Mouse (Mus musculus) layer of hippocampus, postnatal 14 days (tissue): Measurements from ENCODE around the gene Trank1. TPM values are rescaled to one million over a fixed set of nuclear protein-coding genes. Genes with fewer than 3 reads are reported as not detected.

ENCODE experiments used
- DNase-seq, 2 experiments: peaks; one replicate each; pipeline ENCODE4 v3.0.0; 2021 to 2022; ENCODE audit warnings: low spot score in 2 of 2, mixed read lengths in 1 of 2
- long read RNA-seq, 2 experiments: library from polyadenylated mRNA; stranded (forward); transcript quantifications; one replicate each; pipeline ENCODE4 v2.0.0; 2021
- total RNA-seq, 2 experiments: library from RNA; stranded (reverse); gene quantifications; 2 replicates each; pipeline ENCODE4 v1.2.3; 2021

Trank1 gene
- 100 to 1,000 TPM; 112 to 139 TPM for total RNA-seq
- long read RNA-seq, experiment 1, full-length matches to known transcripts: 1 of 10 reads
- long read RNA-seq, experiment 1, partial matches to known transcripts: 9 of 10 reads
- long read RNA-seq, experiment 1, other reads (novel, unspliced or antisense): 0 of 10 reads
- long read RNA-seq, experiment 2, full-length matches to known transcripts: 1 of 19 reads
- long read RNA-seq, experiment 2, partial matches to known transcripts: 18 of 19 reads
- long read RNA-seq, experiment 2, other reads (novel, unspliced or antisense): 0 of 19 reads

GRCm38 (mm10) chr9:111311031-111311842 is at the start of gene Trank1:
Gene Trank1, plus strand, starts transcription at chr9:111311739.
- DNase-seq: peak in 1 of 2 experiments; percentile 44

GRCm38 (mm10) chr9:111267998-111268397 is 43.5 kb upstream of the Trank1 start:
- no peak for DNase-seq

DNA sequence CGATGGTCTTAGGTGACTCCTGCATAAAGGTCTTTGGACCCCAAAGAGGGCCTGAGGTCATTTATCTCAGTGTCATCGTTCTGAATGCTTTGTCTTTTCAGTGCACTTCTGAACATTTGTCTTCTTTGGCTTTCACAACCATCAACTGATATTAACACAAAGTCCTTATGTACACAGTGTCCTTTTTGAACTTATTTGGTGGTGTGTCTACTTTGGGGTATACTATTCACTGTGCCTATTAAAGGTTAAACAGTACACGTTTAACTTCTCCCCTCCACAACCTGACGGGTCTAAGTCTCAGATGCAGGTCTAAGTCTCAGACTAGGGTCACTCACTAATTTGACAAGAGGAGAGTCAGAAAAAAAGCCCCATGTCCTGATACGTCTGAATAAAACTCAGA is 40.9 kb upstream of the Trank1 start:
- no peak for DNase-seq

GRCm38 (mm10) chr9:111271056-111271433 is 40.5 kb upstream of the Trank1 start:
- no peak for DNase-seq

- DNase-seq: peak; percentile 98 to 99
These were observed 39.9 kb upstream of the Trank1 start, which contains the start of the genes Mlh1 and Epm2aip1 for GRCm38 (mm10) chr9:111271434-111272160. Gene Mlh1, minus strand, starts transcription at chr9:111271791. Gene Epm2aip1, plus strand, starts transcription at chr9:111271929.

DNA sequence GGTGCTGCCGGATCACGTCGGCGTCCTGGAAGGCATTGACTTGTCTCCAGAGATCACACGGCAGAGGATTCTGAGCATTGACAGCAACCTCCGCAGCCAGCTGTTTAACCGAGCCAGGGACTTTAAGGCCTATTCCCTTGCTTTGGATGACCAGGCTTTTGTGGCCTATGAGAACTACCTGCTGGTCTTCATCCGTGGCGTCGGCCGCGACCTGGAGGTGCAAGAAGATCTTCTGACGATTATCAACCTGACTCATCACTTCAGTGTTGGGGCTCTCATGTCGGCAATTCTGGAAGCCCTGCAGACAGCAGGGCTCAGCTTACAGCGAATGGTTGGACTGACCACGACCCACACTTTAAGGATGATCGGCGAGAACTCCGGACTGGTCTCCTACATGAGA is 39.2 kb upstream of the Trank1 start:
- DNase-seq: no peak

GRCm38 (mm10) chr9:111272996-111273785 is 38.3 kb upstream of the Trank1 start:
- no peak for DNase-seq

DNA sequence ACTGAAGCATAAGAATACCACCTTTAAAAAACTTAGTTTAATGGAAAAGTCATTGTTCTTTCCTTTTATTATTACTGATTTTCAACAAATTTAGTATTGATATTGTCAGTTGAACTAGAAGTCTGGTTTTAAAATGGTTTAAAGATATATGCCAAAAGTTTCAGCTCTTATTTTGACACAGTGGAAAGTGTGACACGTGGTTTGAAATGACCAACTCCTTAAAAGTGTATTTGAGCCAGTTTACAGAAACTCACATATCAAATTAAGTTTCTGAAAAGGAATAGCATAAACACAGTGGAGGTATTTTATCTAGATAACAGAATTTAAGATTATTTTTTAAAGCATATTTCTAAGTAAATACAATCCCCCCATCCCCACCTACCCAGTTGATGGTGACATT is 37.6 kb upstream of the Trank1 start:
- no peak for DNase-seq

- DNase-seq: no peak
These were observed 36.4 kb upstream of the Trank1 start for GRCm38 (mm10) chr9:111275156-111275555.

DNA sequence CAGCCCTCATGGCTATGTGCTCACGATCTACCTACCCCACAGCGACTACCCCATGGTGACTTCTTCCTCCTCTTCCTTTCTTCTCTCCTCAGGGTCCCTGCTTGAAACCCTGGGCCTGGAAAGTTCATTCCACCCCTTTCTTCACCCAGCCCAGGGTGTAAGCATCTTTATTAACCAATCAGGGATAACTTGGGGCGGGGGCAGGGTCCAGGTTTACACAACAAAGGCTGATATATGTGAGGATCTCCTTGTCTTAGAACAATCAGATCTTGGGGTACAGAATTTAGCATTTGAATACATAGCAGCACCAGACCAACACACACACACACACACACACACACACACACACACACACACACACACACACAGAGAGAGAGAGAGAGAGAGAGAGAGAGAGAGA is 26.5 kb upstream of the Trank1 start:
- DNase-seq: no peak

GRCm38 (mm10) chr9:111285676-111286075 is 25.9 kb upstream of the Trank1 start:
- DNase-seq: no peak

GRCm38 (mm10) chr9:111286468-111286867 is 25.1 kb upstream of the Trank1 start:
- no peak for DNase-seq

DNA sequence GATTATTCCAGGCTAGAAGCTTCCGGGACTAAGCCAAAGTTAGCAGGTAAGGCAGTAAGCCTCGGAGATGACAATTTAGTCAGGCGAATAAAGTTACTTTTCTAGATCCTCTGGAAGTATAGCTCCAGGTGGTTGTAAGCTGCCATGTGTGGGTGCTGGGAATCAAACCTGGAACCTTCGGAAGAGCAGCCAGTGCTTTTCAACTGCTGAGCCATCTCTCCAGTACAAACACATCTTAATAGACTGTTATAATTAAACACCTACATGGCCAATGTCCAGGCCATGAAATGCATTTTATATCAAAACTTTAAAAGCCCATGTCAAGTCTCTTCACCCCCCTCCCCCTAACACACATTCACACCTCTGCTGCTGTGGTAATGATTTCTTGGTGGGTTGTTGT is 23.6 kb upstream of the Trank1 start:
- DNase-seq: no peak

DNA sequence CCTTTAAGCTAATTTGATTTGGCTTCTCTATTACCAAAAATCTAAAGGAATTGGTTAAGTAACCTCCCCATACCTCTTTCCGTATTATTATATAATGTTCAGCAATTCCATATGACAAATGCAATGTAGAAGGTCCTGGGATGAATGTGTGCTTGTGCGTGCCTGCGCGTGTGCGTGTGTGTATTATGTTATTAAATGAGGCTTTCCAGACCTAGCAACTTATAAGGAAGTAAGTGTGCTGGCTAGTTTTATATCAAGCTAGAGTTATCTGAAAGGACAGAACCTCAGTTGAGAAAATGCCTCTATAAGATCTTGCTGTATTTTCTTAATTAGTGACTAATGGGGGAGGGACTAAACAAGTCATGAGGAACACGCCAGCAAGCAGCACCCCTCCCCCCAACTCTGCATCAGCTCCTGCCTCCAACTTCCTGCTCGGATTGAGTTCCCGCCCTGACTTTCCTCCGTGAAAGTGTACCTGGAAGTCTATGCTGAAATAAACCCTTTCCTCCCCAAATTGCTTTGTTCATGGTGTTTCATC is 22.2 kb upstream of the Trank1 start:
- no peak for DNase-seq

DNA sequence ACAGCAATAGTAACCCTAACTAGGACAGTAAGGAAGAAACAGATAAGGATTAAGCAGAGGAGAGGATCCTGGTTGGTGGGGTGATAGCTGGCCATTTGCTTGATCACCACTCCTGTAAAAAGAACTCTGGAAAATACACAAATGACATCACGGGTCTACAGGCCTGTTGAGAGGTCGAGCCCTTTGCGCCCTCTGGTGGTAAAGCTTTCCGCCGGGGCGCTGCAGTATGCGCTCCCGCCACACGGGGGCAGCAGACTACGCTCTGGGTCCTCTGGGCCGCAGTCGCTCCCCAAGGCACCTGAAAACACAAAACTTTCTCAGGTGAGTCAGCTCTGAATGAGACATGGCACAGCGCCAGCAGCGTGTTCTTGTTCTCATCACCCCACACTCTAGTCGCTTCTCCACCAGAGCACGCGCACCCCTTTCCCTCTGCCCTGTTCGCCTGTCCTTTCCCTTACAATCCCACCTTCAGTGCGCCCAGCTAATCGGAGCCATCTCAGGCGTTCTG is 21.7 kb upstream of the Trank1 start:
- peak; percentile 92 to 93 for DNase-seq

DNA sequence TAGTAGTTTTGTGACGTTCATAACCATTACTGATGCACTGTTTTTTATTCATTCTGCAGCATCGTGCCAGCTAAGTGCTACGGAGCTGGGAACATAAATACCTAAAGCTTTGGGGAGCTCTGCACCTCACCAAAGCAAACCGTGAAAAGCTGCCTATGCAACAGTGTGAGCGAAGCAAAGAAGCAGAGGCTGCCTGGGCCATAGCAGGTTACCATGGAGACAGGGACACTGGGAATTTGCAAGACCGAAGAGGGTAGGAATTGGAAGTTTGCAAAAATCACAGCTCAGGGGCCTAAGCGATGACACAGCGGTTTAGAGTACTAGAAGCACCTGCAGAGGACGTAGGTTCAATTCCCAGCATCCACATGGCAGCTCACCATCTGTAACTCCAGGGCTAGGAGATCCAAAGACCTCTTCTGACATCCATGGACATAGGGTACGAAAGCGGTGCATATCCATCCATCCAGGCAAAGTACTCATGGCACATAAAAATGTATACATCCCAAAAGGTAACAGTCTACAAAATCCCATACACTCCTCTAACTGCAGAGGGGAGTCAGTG is 20.9 kb upstream of the Trank1 start:
- DNase-seq: no peak

DNA sequence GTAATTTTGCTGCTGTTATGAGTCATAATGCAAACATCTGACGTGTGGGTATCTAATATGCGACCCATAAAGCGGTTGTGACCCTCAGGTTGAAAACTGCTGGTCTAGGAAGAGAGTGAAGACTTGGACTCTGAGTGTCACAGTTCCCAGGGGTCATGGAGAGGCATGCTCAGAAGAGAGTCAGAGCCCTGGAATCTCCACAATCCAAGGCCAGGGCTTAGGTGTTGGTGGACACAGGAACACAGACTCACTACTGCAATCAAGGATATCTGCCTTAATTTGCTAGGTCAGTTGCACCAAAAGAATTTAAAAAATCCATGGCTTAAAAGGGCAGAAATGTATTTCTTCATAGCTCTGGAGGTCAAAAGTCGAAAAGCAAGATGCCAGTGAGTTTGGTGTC is 18.3 kb upstream of the Trank1 start:
- no peak for DNase-seq

DNA sequence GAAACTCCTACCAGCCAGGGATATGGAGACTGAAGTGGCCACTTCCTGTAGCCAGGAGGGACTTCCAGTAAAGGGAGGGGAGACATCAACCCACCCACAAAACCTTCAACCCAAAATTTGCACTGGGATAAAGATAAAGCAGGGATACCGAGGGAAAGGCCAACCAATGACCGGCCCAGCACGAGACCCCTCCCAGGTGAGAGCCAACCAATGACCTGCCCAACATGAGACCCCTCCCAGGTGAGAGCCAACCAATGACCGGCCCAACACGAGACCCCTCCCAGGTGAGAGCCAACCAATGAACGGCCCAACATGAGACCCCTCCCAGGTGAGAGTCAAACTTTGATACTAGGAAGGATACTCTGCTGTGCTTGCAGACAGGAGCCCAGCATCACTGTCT is 16.6 kb upstream of the Trank1 start:
- DNase-seq: no peak

GRCm38 (mm10) chr9:111295323-111295722 is 16.2 kb upstream of the Trank1 start:
- DNase-seq: no peak

DNA sequence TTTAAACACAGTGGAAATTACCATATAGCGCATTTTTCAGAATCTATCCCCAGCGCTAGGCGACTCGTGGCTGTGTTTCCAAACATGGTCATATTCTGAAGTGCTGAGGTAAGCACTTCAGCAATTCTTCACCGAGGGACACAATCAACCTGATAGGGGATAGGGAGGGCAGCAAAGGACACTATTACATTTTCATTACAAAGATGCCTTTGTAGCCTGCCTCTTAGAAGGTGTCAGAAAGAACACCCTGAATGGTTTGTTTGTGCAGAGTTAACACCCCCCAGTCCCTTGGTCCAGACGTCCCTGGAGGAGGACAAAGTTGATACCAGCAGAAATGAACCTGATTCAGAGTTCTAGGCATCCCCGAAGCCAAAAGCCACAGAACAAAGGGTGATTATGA is 15.1 kb upstream of the Trank1 start:
- no peak for DNase-seq
